Mouse (Mus musculus): Measurements from ENCODE around the gene Gramd4. TPM values are rescaled to one million over a fixed set of nuclear protein-coding genes. Genes with fewer than 3 reads are reported as not detected.

The Gramd4 gene
- total and polyA plus RNA-seq, 3 experiments: 23.2 to 56.8 (median 33.4) TPM

GRCm38 (mm10) chr15:86018753-86019512 lies 38.6 kb upstream of the Gramd4 start:
- Histone ChIP-seq H3K27me3 (ENCODE audit: insufficient read depth, low read length) (peaks cover 14% of the 10 kb centered on the region), H3K4me1 (ENCODE audit: insufficient read depth, low read depth, low read length) (peaks cover 52% of the 10 kb centered on the region), H3K9me3 (replicated peaks) (peaks cover 10% of the 10 kb centered on the region), H3K36me3 (replicated peaks) (peaks cover 7% of the 10 kb centered on the region), H3K4me3 (ENCODE audit: low read depth, low read length) (no peak overlapping the region)
- DNase-seq (ENCODE audit: low spot score) (no peak), ATAC-seq (ENCODE audit: extremely low read depth, insufficient number of reproducible peaks, low FRiP score, poor library complexity, severe bottlenecking) (no peak)
- TF ChIP-seq TAL1 (conservative IDR thresholded peaks at IDR 0.05; ENCODE audit: low read depth, low read length) (no peak), CTCF (IDR thresholded peaks at IDR 0.05; ENCODE audit: low read depth, low read length) (0 out of 2 replicates have a peak, but pooled peaks have one; percentile 16)

GRCm38 (mm10) chr15:86020008-86020407 lies 37.5 kb upstream of the Gramd4 start:
- H3K27me3 ChIP-seq (ENCODE audit: insufficient read depth, low read length): peaks cover 14% of the 10 kb centered on the region
- H3K36me3 ChIP-seq (replicated peaks): peaks cover 8% of the 10 kb centered on the region
- peaks cover 10% of the 10 kb centered on the region for H3K9me3 ChIP-seq (replicated peaks)
- TF ChIP-seq TAL1 (conservative IDR thresholded peaks at IDR 0.05; ENCODE audit: low read depth, low read length): no peak
- TF ChIP-seq CTCF (IDR thresholded peaks at IDR 0.05; ENCODE audit: low read depth, low read length): no peak
- TF ChIP-seq GATA2 (IDR thresholded peaks at IDR 0.05; ENCODE audit: borderline replicate concordance, low read depth, low read length): no peak
- no peak for TF ChIP-seq POLR2AphosphoS5 (IDR thresholded peaks at IDR 0.05; ENCODE audit: insufficient replicate concordance, low read depth, low read length)
- TF ChIP-seq GATA1 (IDR thresholded peaks at IDR 0.05; ENCODE audit: borderline replicate concordance, low read length): no peak
- H3K4me1 ChIP-seq (ENCODE audit: insufficient read depth, low read depth, low read length): peaks cover 45% of the 10 kb centered on the region
- ATAC-seq (ENCODE audit: extremely low read depth, insufficient number of reproducible peaks, low FRiP score, poor library complexity, severe bottlenecking) (no peak), DNase-seq (ENCODE audit: low spot score) (no peak)
- H3K4me3 ChIP-seq (ENCODE audit: low read depth, low read length): no peak overlapping the region

DNA sequence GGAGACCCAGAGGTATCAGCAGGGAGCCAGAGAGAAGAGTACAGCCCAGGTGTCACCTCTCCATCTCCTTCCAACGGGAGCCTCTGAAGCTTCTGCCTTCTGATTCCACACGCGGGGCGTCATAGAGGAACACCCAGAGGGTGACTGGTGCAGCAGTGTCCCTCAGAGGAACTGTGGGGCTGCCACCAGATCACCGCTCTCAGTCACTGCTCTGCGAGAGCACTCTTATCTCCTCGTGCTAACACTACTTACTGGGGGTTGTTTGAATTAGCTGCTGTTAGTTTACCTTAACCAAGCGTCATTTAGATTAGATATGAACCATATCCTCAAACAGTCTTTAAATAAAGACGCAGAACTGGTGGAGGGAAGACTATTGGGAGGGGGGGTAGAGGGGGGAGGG lies 36.2 kb upstream of the Gramd4 start:
- ATAC-seq (ENCODE audit: extremely low read depth, insufficient number of reproducible peaks, low FRiP score, poor library complexity, severe bottlenecking) (peak; percentile 57; the same call in 1 of the 2 replicates), DNase-seq (ENCODE audit: low spot score) (no peak)
- H3K4me1 ChIP-seq (ENCODE audit: insufficient read depth, low read depth, low read length): peaks cover 37% of the 10 kb centered on the region
- TF ChIP-seq GATA1 (IDR thresholded peaks at IDR 0.05; ENCODE audit: borderline replicate concordance, low read length) (no peak), POLR2AphosphoS5 (IDR thresholded peaks at IDR 0.05; ENCODE audit: insufficient replicate concordance, low read depth, low read length) (no peak), GATA2 (IDR thresholded peaks at IDR 0.05; ENCODE audit: borderline replicate concordance, low read depth, low read length) (no peak), CTCF (IDR thresholded peaks at IDR 0.05; ENCODE audit: low read depth, low read length) (no peak), TAL1 (conservative IDR thresholded peaks at IDR 0.05; ENCODE audit: low read depth, low read length) (no peak)
- H3K4me3 ChIP-seq (ENCODE audit: low read depth, low read length): no peak overlapping the region
- peaks cover 11% of the 10 kb centered on the region for H3K36me3 ChIP-seq (replicated peaks)
- H3K27me3 ChIP-seq (ENCODE audit: insufficient read depth, low read length): peaks cover 14% of the 10 kb centered on the region
- peaks cover 10% of the 10 kb centered on the region for H3K9me3 ChIP-seq (replicated peaks)

GRCm38 (mm10) chr15:86021971-86022370 lies 35.5 kb upstream of the Gramd4 start:
- Histone ChIP-seq H3K4me1 (ENCODE audit: insufficient read depth, low read depth, low read length) (peaks cover 31% of the 10 kb centered on the region), H3K4me3 (ENCODE audit: low read depth, low read length) (no peak overlapping the region), H3K27me3 (ENCODE audit: insufficient read depth, low read length) (peaks cover 14% of the 10 kb centered on the region), H3K36me3 (replicated peaks) (peaks cover 11% of the 10 kb centered on the region), H3K9me3 (replicated peaks) (peaks cover 10% of the 10 kb centered on the region)
- ATAC-seq (ENCODE audit: extremely low read depth, insufficient number of reproducible peaks, low FRiP score, poor library complexity, severe bottlenecking) (no peak), DNase-seq (ENCODE audit: low spot score) (no peak)
- TF ChIP-seq GATA1 (IDR thresholded peaks at IDR 0.05; ENCODE audit: borderline replicate concordance, low read length) (no peak), CTCF (IDR thresholded peaks at IDR 0.05; ENCODE audit: low read depth, low read length) (no peak), GATA2 (IDR thresholded peaks at IDR 0.05; ENCODE audit: borderline replicate concordance, low read depth, low read length) (no peak), TAL1 (conservative IDR thresholded peaks at IDR 0.05; ENCODE audit: low read depth, low read length) (no peak), POLR2AphosphoS5 (IDR thresholded peaks at IDR 0.05; ENCODE audit: insufficient replicate concordance, low read depth, low read length) (no peak)

DNA sequence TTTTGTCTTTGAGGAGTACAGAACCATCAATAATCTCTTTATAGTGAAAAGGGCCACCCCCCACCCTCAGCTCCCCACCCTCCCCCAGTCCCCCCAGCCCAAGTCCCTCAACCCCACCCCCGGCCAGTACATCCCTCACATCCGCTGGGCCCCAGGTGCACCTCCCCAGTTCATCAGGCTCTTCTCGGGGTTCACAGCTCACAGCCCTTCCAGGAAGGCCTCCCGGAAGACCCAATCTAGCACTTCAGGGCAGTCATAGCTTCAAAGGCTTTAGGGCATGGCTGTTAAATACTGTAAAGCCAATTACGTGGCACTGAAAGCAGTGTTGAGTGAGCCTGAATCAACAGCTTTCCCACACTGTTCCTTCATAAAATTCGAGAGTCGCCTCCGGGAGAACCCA lies 29.6 kb upstream of the Gramd4 start:
- no peak for ATAC-seq (ENCODE audit: extremely low read depth, insufficient number of reproducible peaks, low FRiP score, poor library complexity, severe bottlenecking)
- TF ChIP-seq TAL1 (conservative IDR thresholded peaks at IDR 0.05; ENCODE audit: low read depth, low read length): no peak
- TF ChIP-seq GATA1 (IDR thresholded peaks at IDR 0.05; ENCODE audit: borderline replicate concordance, low read length): no peak
- no peak for TF ChIP-seq POLR2AphosphoS5 (IDR thresholded peaks at IDR 0.05; ENCODE audit: insufficient replicate concordance, low read depth, low read length)
- no peak for TF ChIP-seq GATA2 (IDR thresholded peaks at IDR 0.05; ENCODE audit: borderline replicate concordance, low read depth, low read length)
- no peak for TF ChIP-seq CTCF (IDR thresholded peaks at IDR 0.05; ENCODE audit: low read depth, low read length)
- H3K4me3 ChIP-seq (ENCODE audit: low read depth, low read length): no peak overlapping the region
- peaks cover 35% of the 10 kb centered on the region; the same call in 1 of the 2 replicates for H3K27me3 ChIP-seq (ENCODE audit: insufficient read depth, low read length)
- peaks cover 31% of the 10 kb centered on the region for H3K9me3 ChIP-seq (replicated peaks)
- peaks cover 9% of the 10 kb centered on the region for H3K4me1 ChIP-seq (ENCODE audit: insufficient read depth, low read depth, low read length)
- no peak for DNase-seq (ENCODE audit: low spot score)
- peaks cover 36% of the 10 kb centered on the region for H3K36me3 ChIP-seq (replicated peaks)

DNA sequence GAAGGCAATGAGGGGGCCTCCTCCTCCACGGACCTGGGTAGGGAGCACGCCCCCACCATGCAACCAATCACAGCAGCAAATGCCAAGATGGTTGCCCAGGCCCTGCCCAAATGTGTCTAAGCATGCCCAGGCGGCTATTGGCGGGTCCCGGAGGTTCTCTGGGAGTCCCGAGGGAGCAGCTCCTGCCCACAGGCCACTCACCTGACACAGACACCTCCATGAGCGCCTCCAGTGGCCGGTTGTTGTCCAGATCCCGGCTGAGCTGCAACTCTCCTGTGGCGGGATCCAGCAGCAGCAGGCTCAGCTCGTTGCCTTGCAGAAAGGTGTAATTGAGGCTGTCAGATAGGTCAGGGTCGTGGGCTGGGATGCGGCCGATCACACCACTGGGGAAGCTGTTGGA lies 27.5 kb upstream of the Gramd4 start:
- H3K9me3 ChIP-seq (replicated peaks): peaks cover 46% of the 10 kb centered on the region
- TF ChIP-seq TAL1 (conservative IDR thresholded peaks at IDR 0.05; ENCODE audit: low read depth, low read length) (no peak), GATA2 (IDR thresholded peaks at IDR 0.05; ENCODE audit: borderline replicate concordance, low read depth, low read length) (no peak), CTCF (IDR thresholded peaks at IDR 0.05; ENCODE audit: low read depth, low read length) (no peak), POLR2AphosphoS5 (IDR thresholded peaks at IDR 0.05; ENCODE audit: insufficient replicate concordance, low read depth, low read length) (no peak), GATA1 (IDR thresholded peaks at IDR 0.05; ENCODE audit: borderline replicate concordance, low read length) (no peak)
- DNase-seq (ENCODE audit: low spot score) (no peak), ATAC-seq (ENCODE audit: extremely low read depth, insufficient number of reproducible peaks, low FRiP score, poor library complexity, severe bottlenecking) (no peak)
- H3K4me1 ChIP-seq (ENCODE audit: insufficient read depth, low read depth, low read length): peaks cover 14% of the 10 kb centered on the region
- peaks cover 32% of the 10 kb centered on the region; the same call in 1 of the 2 replicates for H3K27me3 ChIP-seq (ENCODE audit: insufficient read depth, low read length)
- H3K4me3 ChIP-seq (ENCODE audit: low read depth, low read length): no peak overlapping the region
- peaks cover 33% of the 10 kb centered on the region for H3K36me3 ChIP-seq (replicated peaks)

Measured in G1E (cell line).